Mouse (Mus musculus) limb, embryonic 14.5 days (tissue): Measurements from ENCODE around the gene Shmt2. TPM values are rescaled to one million over a fixed set of nuclear protein-coding genes. Genes with fewer than 3 reads are reported as not detected.
A peak's percentile ranks its signal among the peaks of the same experiment; 100 is the strongest.

Experiments
- ATAC-seq: fragments of 200-750 bp; cut with Nextera tagmentation; 2 replicates; pipeline ENCODE4 v1.8.0; 2017; ENCODE audit warnings: low read depth, moderate number of reproducible peaks, moderate TSS enrichment; ENCODE audit not compliant: low FRiP score
- DNase-seq: peaks from one replicate; pipeline ENCODE4 v3.0.0-alpha.2; 2015; ENCODE audit warnings: low spot score
- H3K27ac ChIP-seq: fragments of 300-500 bp; sonication (generic); replicated peaks from 2 replicates; pipeline ENCODE4 v1.5.1; 2014; ENCODE audit warnings: low read depth, mild to moderate bottlenecking, low read length, moderate library complexity, mixed read lengths
- H3K27me3 ChIP-seq: fragments of 300-500 bp; sonication (generic); 2 replicates; pipeline ENCODE4 v1.6.1; 2014; ENCODE audit warnings: low read length, mixed read lengths; ENCODE audit not compliant: control insufficient read depth, insufficient read depth
- H3K36me3 ChIP-seq: fragments of 300-500 bp; sonication (generic); 2 replicates; pipeline ENCODE4 v1.6.1; 2014; ENCODE audit warnings: mild to moderate bottlenecking, low read length, moderate library complexity, mixed read lengths; ENCODE audit not compliant: control insufficient read depth, insufficient read depth
- H3K4me1 ChIP-seq: fragments of 300-500 bp; sonication (generic); 2 replicates; pipeline ENCODE4 v1.6.1; 2014; ENCODE audit warnings: antibody characterized with exemption, low read length, mixed read lengths; ENCODE audit not compliant: control insufficient read depth, insufficient read depth
- H3K4me2 ChIP-seq: fragments of 300-500 bp; sonication (generic); replicated peaks from 2 replicates; pipeline ENCODE4 v1.6.1; 2014; ENCODE audit warnings: low read depth, mild to moderate bottlenecking, low read length, moderate library complexity; ENCODE audit not compliant: severe bottlenecking
- H3K4me3 ChIP-seq: fragments of 300-500 bp; sonication (generic); replicated peaks from 2 replicates; pipeline ENCODE4 v1.5.1; 2014; ENCODE audit warnings: low read length
- H3K9ac ChIP-seq: fragments of 300-500 bp; sonication (generic); 2 replicates; pipeline ENCODE4 v1.6.1; 2014; ENCODE audit warnings: mild to moderate bottlenecking, low read depth, low read length, moderate library complexity; ENCODE audit not compliant: severe bottlenecking
- H3K9me3 ChIP-seq: fragments of 300-500 bp; sonication (generic); 2 replicates; pipeline ENCODE4 v1.6.1; 2016; ENCODE audit warnings: low read length; ENCODE audit not compliant: control insufficient read depth
- POLR2A ChIP-seq: fragments of 200-500 bp; IDR thresholded peaks from 2 replicates; pipeline ENCODE4 v1.8.0; 2012; ENCODE audit warnings: inconsistent platforms, mild to moderate bottlenecking, moderate library complexity, borderline replicate concordance; ENCODE audit not compliant: insufficient read depth, insufficient read length; ENCODE audit errors: extremely low read depth
- WGBS: fragments of 180-500 bp; shearing (Covaris S2); extraction: QIAGEN DNeasy Blood & Tissue Kit; methylation state at CpG from one replicate; pipeline ENCODE4 v1.1.7; 2014; 5-methylcytosine and 5-hydroxymethylcytosine counted together
- polyA plus RNA-seq, 2 experiments: library from polyadenylated mRNA; depleted of rRNA in 1 of 2; stranded (reverse) in 1 of 2; unstranded in 1 of 2; fragments of >200 nt; fragmentation: Nextera tagmentation in 1 of 2; extraction: Ambion mirVana in 1 of 2; gene quantifications; 2 replicates each; pipeline versions ENCODE4 v1.2.1 to v1.2.3; 2012 to 2014

Shmt2 gene
- polyA plus RNA-seq, 2 experiments: 89.4 to 146 TPM

- no peak for TF ChIP-seq POLR2A
- Histone ChIP-seq H3K4me2 (no peak overlapping the region), H3K27me3 (peaks cover 2% of the 10 kb centered on the region), H3K36me3 (peaks cover 85% of the 10 kb centered on the region), H3K4me1 (no peaks in the 10 kb centered on the region), H3K4me3 (no peak overlapping the region), H3K27ac (no peak overlapping the region), H3K9ac (no peak overlapping the region), H3K9me3 (no peaks in the 10 kb centered on the region)
- WGBS: 93% methylated on average over 8 of the region's 8 CpGs
- ATAC-seq (no peak), DNase-seq (no peak)
Measured at GRCm38 (mm10) chr10:127541510-127541909, 19.3 kb upstream of the Shmt2 start.

DNA sequence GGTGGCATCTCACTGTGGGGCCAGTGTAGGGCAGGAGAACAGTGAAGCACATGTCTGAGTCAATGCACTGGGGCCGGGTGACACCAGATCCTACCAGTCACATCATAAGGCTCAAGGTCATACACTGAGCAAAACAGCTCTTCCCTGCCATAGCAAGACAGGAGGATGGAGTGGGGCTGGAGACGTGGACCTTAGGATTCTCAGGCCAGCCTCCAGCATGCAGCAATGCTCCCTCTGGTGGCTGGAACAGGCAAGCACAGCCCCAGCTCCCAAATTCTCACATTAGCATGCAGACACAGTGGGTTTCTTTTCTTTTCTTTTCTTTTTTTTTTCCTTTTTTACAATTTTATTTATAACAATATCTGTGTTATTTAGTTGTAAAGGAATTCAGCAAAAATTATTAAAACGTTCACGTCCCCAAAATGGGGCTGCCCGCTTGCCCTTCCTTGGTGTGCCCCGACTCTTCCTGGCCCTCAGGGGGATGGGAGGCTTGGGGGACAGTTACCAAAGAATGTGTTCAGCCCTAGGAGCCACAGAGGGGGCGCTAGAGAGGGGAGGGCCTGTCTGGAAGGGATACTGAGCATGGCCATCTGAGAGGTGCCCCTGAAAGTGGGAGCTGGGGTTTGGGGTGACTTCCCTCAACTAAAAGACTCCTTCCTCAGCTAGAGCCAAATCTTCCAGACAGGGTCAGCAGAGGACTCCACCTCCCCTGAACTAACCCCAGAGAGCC is 15.8 kb upstream of the Shmt2 start:
- H3K4me1 ChIP-seq: peaks cover 13% of the 10 kb centered on the region
- no peak overlapping the region for H3K9ac ChIP-seq
- no peaks in the 10 kb centered on the region for H3K9me3 ChIP-seq
- peaks cover 37% of the 10 kb centered on the region for H3K27me3 ChIP-seq
- DNase-seq (peak; percentile 76), ATAC-seq (peak; percentile 21; the same call in 1 of the 2 replicates)
- peaks cover 50% of the 10 kb centered on the region for H3K36me3 ChIP-seq
- no peak overlapping the region for H3K4me2 ChIP-seq
- WGBS: 24% methylated on average over 7 of the region's 7 CpGs
- H3K27ac ChIP-seq: no peak overlapping the region
- TF ChIP-seq POLR2A: no peak
- no peak overlapping the region for H3K4me3 ChIP-seq

- ATAC-seq: 0 out of 2 replicates have a peak, but pooled peaks have one; percentile 16
- DNase-seq: peak; percentile 49
- peaks cover 45% of the 10 kb centered on the region for H3K27me3 ChIP-seq
Measured at GRCm38 (mm10) chr10:127536586-127537314, 14.5 kb upstream of the Shmt2 start.

DNA sequence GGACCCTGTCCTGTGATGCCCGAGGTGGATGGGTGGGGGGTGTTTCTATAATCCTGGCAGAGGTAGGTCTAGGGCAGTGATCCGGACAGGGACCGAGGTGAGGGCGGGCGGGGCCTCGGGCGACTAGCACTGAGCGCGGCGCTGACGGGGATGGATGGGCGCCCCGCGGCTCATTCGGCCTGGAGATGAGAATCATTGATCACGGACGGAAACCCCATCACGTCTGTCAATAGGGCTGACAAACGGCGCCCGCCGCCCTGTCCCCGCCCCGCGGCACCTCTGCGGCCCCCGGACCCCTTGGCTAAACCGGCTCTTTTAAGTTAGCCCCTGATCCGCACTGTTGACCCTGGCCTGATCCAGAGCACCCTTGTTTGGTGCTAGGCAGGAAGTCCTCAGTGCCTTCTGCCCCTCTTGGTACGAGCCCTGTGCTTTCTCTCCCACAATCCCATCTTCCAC is 12.7 kb upstream of the Shmt2 start:
- H3K9ac ChIP-seq: no peak overlapping the region
- H3K27ac ChIP-seq: no peak overlapping the region
- WGBS: 2% methylated on average over 24 of the region's 30 CpGs

More at GRCm38 (mm10) chr10:127536586-127537314, 14.5 kb upstream of the Shmt2 start:
- no peak overlapping the region for H3K9ac ChIP-seq
- H3K4me2 ChIP-seq: no peak overlapping the region
- H3K4me3 ChIP-seq: no peak overlapping the region
- peaks cover 37% of the 10 kb centered on the region for H3K36me3 ChIP-seq
- no peak overlapping the region for H3K27ac ChIP-seq
- 17% methylated on average over 8 of the region's 8 CpGs for WGBS
- no peaks in the 10 kb centered on the region for H3K9me3 ChIP-seq
- no peak for TF ChIP-seq POLR2A
- H3K4me1 ChIP-seq: peaks cover 22% of the 10 kb centered on the region

GRCm38 (mm10) chr10:127534036-127534928 is 12.0 kb upstream of the Shmt2 start, which contains the start of gene Nxph4:
Nxph4 (minus strand) TSS chr10:127534559.
- peak within 1 kb of the TSS; percentile 52 for H3K9ac ChIP-seq
- peaks cover 66% of the 10 kb centered on the region for H3K27me3 ChIP-seq
- DNase-seq (no peak), ATAC-seq (no peak)
- H3K36me3 ChIP-seq: peaks cover 13% of the 10 kb centered on the region
- peaks cover 47% of the 10 kb centered on the region for H3K4me1 ChIP-seq
- under 1% methylated on average over 54 of the region's 78 CpGs for WGBS
- H3K9me3 ChIP-seq: no peaks in the 10 kb centered on the region
- H3K4me2 ChIP-seq: peak within 1 kb of the TSS; percentile 93
- H3K4me3 ChIP-seq: peak within 1 kb of the TSS; percentile 52
- no peak within 1 kb of the TSS for H3K27ac ChIP-seq
- TF ChIP-seq POLR2A: no peak

More for the DNA sequence above, 12.7 kb upstream of the Shmt2 start:
- TF ChIP-seq POLR2A: no peak
- ATAC-seq: no peak
- Histone ChIP-seq H3K27me3 (peaks cover 60% of the 10 kb centered on the region), H3K36me3 (peaks cover 20% of the 10 kb centered on the region), H3K9me3 (no peaks in the 10 kb centered on the region), H3K4me1 (peaks cover 40% of the 10 kb centered on the region), H3K4me2 (peak overlapping the region; percentile 93), H3K4me3 (peak overlapping the region; percentile 52)
- DNase-seq: no peak
